Mouse (Mus musculus): Measurements from ENCODE around the gene Sgce. TPM values are rescaled to one million over a fixed set of nuclear protein-coding genes. Genes with fewer than 3 reads are reported as not detected.

The Sgce gene
- 15.5 and 28.0 TPM in 2 replicates for polyA plus RNA-seq (2012; rRNA removed; ENCODE audit: low replicate concordance)

DNA sequence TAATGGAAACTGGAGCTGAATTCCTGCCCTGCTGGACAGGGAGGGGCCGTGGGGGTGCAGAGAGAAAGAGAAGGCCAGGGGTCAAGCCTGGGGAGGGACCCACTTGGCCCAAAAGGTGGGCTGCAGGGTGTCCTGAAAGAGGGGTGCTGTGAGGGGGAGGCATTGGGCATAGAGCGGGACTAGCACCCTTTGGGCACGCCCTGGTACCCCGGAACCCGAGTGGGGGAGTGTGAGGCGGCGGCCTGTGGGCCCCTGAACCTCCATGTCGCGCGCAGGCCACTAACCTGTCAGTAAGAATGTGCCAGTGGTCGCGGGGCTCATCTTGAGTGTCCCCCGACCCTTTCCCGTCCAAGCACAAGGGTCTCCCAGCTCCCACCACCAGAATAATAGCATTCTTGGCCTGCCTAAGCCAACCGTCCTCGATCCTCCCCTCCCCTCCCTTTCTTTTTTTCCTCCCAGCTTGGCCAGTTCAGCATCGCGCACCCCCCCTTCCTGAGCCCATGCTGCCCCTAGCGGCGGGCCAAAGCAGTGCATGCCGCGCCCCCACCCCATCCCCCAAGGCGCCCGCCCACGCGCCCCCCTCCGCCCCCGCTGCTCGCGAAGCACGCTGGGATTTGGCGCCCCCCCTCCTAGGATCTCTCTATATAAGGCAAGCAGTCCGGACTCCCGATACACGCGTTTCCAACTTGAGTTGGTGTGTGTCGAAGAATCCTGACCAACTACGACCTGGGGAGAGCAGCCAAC is at the start of gene Sgce, which contains the start of gene Peg10:
Gene Sgce (minus strand): TSS at position 512 of the 744 bp plus-strand sequence.
Gene Peg10 (plus strand): TSS at position 611 of the 744 bp plus-strand sequence.

Other genes starting within 250 kb of the Sgce start
- gene Col1a2, start 242.4 kb downstream of the Sgce start, polyA plus RNA-seq (2012; rRNA removed; ENCODE audit: low replicate concordance), result 416 and 470 TPM in 2 replicates
- gene Casd1, start 146.4 kb downstream of the Sgce start, polyA plus RNA-seq (2012; rRNA removed; ENCODE audit: low replicate concordance), result 14.8 and 25.5 TPM in 2 replicates
- 2.4 and 4.4 TPM in 2 replicates for gene Peg10, start 99 bp upstream of the Sgce start, polyA plus RNA-seq (2012; rRNA removed; ENCODE audit: low replicate concordance)
- 2.6 and 5.1 TPM in 2 replicates for gene Ppp1r9a, start 155.7 kb upstream of the Sgce start, polyA plus RNA-seq (2012; rRNA removed; ENCODE audit: low replicate concordance)

Data from mammary gland, adult 2 months (tissue).